Mouse (Mus musculus) heart, adult 9 months (tissue): Measurements from ENCODE around the gene Zfp687.

Experiments used
- DNase-seq, 2 experiments: peaks; one replicate each; pipeline ENCODE4 v3.0.0; 2022; ENCODE audit warnings: low spot score in 2 of 2

Zfp687 gene

DNA sequence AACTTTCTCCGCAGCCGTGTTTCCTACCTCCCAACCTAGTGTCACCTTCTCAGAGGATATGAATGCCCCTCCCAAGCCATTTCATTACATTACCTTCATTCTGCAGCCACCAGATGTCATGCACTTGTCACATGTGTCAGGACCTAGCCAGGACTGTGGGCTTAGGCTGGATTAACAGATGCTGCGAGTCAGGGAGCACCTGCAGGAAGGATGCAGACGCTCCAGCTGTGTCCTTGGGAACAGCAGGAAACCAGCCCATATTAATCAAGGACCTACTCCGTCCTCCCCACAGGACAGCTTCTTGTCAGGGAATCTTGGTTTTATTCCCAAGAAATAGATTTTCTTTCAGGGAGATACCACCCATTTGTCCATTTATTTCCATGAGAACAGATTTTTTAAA lies 54.9 kb downstream of the Zfp687 start:
- DNase-seq: no peak

DNA sequence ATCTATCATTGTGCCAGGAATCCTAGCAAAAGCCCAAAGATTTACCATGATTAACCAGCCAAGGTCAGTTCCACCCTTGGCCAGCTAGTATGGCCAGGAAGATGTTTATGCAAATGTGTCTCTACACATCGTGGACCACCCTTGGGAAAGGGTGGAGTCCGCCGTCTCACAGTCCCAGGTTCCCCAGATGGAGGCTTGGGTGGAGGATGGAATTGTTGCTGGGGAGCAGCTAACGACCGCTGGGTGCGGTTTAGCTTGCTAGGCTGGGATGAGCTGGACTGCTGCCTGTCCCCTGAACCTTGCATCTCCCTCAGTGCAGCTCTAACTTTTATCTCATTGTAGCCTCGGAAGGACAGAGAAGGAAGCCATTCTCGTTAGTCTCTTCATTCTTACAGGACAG lies 55.4 kb downstream of the Zfp687 start:
- DNase-seq: no peak

GRCm38 (mm10) chr3:94958295-94958694 lies 57.0 kb downstream of the Zfp687 start:
- no peak for DNase-seq
